Mouse (Mus musculus) B cell, adult 62 days (primary cell): Measurements from ENCODE around the gene Unc13b. TPM values are rescaled to one million over a fixed set of nuclear protein-coding genes. Genes with fewer than 3 reads are reported as not detected.

ENCODE experiments used
- total RNA-seq: library from RNA; stranded (reverse); gene quantifications from 4 replicates; pipeline ENCODE4 v1.2.4, GENCODE M21; 2023

The Unc13b gene
- 0.26 to 1.8 TPM (median 1.1 TPM) in 4 replicates for total RNA-seq

GRCm38 (mm10) chr4:43058753-43059654, at the start of gene Unc13b:
Gene Unc13b, plus strand, starts transcription at chr4:43058953.

GRCm38 (mm10) chr4:43010161-43011038, 48.4 kb upstream of the Unc13b start, which contains the start of gene Fancg:
Gene Fancg, minus strand, starts transcription at chr4:43010506.

GRCm38 (mm10) chr4:43025084-43025960, 33.4 kb upstream of the Unc13b start, which contains the start of gene Pigo:
Gene Pigo, minus strand, starts transcription at chr4:43025819.

GRCm38 (mm10) chr4:43031237-43031995, 27.3 kb upstream of the Unc13b start, which contains the start of gene Stoml2:
Gene Stoml2, minus strand, starts transcription at chr4:43031710.

GRCm38 (mm10) chr4:43045659-43046302, 13.0 kb upstream of the Unc13b start, which contains the start of gene Fam214b:
Gene Fam214b, minus strand, starts transcription at chr4:43046220.

GRCm38 (mm10) chr4:43266623-43267322, 208.0 kb downstream of the Unc13b start, which contains the start of gene Atp8b5:
Gene Atp8b5, plus strand, starts transcription at chr4:43267159.

Other genes with a start within 250 kb of the Unc13b start
- not detected in 4 replicates for gene Fam205a1, start 205.1 kb upstream of the Unc13b start, total RNA-seq
- gene Gm12394, start 202.2 kb upstream of the Unc13b start, total RNA-seq = not detected in 4 replicates
- gene Fam205c, start 184.7 kb upstream of the Unc13b start, total RNA-seq = not detected in 4 replicates
- gene Phf24, start 142.3 kb upstream of the Unc13b start, total RNA-seq = not detected in 4 replicates
- 33.1 to 42.0 TPM (median 37.5 TPM) in 4 replicates for gene Dnajb5, start 109.1 kb upstream of the Unc13b start, total RNA-seq
- not detected in 4 replicates for gene 1700022I11Rik, start 89.3 kb upstream of the Unc13b start, total RNA-seq
- 98.6 to 113 TPM (median 106 TPM) in 4 replicates for gene Vcp, start 58.4 kb upstream of the Unc13b start, total RNA-seq
- 27.6 to 34.9 TPM (median 32.9 TPM) in 4 replicates for gene Fancg, start 48.4 kb upstream of the Unc13b start, total RNA-seq
- 33.1 to 43.8 TPM (median 42.4 TPM) in 4 replicates for gene Pigo, start 33.1 kb upstream of the Unc13b start, total RNA-seq
- 59.6 to 79.8 TPM (median 72.1 TPM) in 4 replicates for gene Stoml2, start 27.2 kb upstream of the Unc13b start, total RNA-seq
- gene Fam214b, start 12.7 kb upstream of the Unc13b start, total RNA-seq = 21.7 to 35.2 TPM (median 25.9 TPM) in 4 replicates
- gene Atp8b5, start 208.2 kb downstream of the Unc13b start, total RNA-seq = not detected in 4 replicates